Mouse (Mus musculus) ovary, adult 18-20 months (tissue): ENCODE results near the gene Cnga3.

Source experiments
- DNase-seq: peaks from one replicate; pipeline ENCODE4 v3.0.0; 2022; ENCODE audit warnings: low spot score, mixed read lengths

Gene Cnga3

GRCm38 (mm10) chr1:37214144-37214543 lies at the start of gene Cnga3:
Cnga3 (plus strand) TSS chr1:37214434.
- DNase-seq, result no peak

- no peak for DNase-seq
These were observed 48.2 kb upstream of the Cnga3 start for GRCm38 (mm10) chr1:37166066-37166465.

GRCm38 (mm10) chr1:37167918-37168317 lies 46.3 kb upstream of the Cnga3 start:
- DNase-seq, result no peak

GRCm38 (mm10) chr1:37177874-37178273 lies 36.4 kb upstream of the Cnga3 start:
- DNase-seq, result no peak

GRCm38 (mm10) chr1:37179852-37180251 lies 34.4 kb upstream of the Cnga3 start:
- no peak for DNase-seq

GRCm38 (mm10) chr1:37187050-37187449 lies 27.2 kb upstream of the Cnga3 start:
- no peak for DNase-seq

- DNase-seq, result no peak
These were observed 19.6 kb upstream of the Cnga3 start for GRCm38 (mm10) chr1:37194607-37195006.

GRCm38 (mm10) chr1:37201406-37201805 lies 12.8 kb upstream of the Cnga3 start:
- DNase-seq, result no peak

GRCm38 (mm10) chr1:37207743-37208142 lies 6.5 kb upstream of the Cnga3 start:
- DNase-seq, result no peak

- DNase-seq, result no peak
These were observed 1.9 kb upstream of the Cnga3 start for GRCm38 (mm10) chr1:37212375-37212774.

- DNase-seq, result peak; percentile 3
These were observed 4.2 kb downstream of the Cnga3 start for GRCm38 (mm10) chr1:37218386-37218785.

GRCm38 (mm10) chr1:37219593-37219992 lies 5.4 kb downstream of the Cnga3 start:
- DNase-seq, result no peak

GRCm38 (mm10) chr1:37220134-37220907 lies 6.1 kb downstream of the Cnga3 start:
- no peak for DNase-seq

- no peak for DNase-seq
These were observed 7.8 kb downstream of the Cnga3 start for GRCm38 (mm10) chr1:37222002-37222401.

- DNase-seq, result no peak
These were observed 16.2 kb downstream of the Cnga3 start for GRCm38 (mm10) chr1:37230404-37230803.

- no peak for DNase-seq
These were observed 17.1 kb downstream of the Cnga3 start for GRCm38 (mm10) chr1:37231295-37231701.

- no peak for DNase-seq
These were observed 24.9 kb downstream of the Cnga3 start for GRCm38 (mm10) chr1:37239045-37239635.

- DNase-seq, result no peak
These were observed 28.0 kb downstream of the Cnga3 start for GRCm38 (mm10) chr1:37242253-37242652.

GRCm38 (mm10) chr1:37246476-37246875 lies 32.2 kb downstream of the Cnga3 start:
- no peak for DNase-seq

GRCm38 (mm10) chr1:37248406-37248805 lies 34.2 kb downstream of the Cnga3 start:
- no peak for DNase-seq

GRCm38 (mm10) chr1:37250643-37251310 lies 36.5 kb downstream of the Cnga3 start:
- peak; percentile 20 for DNase-seq

GRCm38 (mm10) chr1:37258443-37258842 lies 44.2 kb downstream of the Cnga3 start:
- no peak for DNase-seq

- no peak for DNase-seq
These were observed 58.2 kb downstream of the Cnga3 start for GRCm38 (mm10) chr1:37272464-37272863.
